Mouse (Mus musculus) central nervous system, embryonic 14 days (tissue): ENCODE results near the gene Fcgr1. TPM values are rescaled to one million over a fixed set of nuclear protein-coding genes. Genes with fewer than 3 reads are reported as not detected.

Source experiments
- polyA plus RNA-seq: library from polyadenylated mRNA; depleted of rRNA; stranded (reverse); fragments of >200 nt; gene quantifications from 2 replicates; pipeline ENCODE4 v1.2.3, GENCODE M21; 2012; rRNA removed

Gene Fcgr1
- polyA plus RNA-seq = 3.4 and 4.1 TPM in 2 replicates

GRCm38 (mm10) chr3:96293787-96294186 lies at the start of gene Fcgr1:
Gene Fcgr1 (minus strand): TSS chr3:96293969.

GRCm38 (mm10) chr3:96269511-96270474 lies 24.0 kb downstream of the Fcgr1 start, which contains the start of gene Hist2h2bb:
Gene Hist2h2bb (plus strand): TSS chr3:96269752.

GRCm38 (mm10) chr3:96268051-96268775 lies 25.6 kb downstream of the Fcgr1 start, which contains the start of gene Hist2h3b:
Gene Hist2h3b (plus strand): TSS chr3:96268654.

GRCm38 (mm10) chr3:96262979-96263550 lies 30.7 kb downstream of the Fcgr1 start, which contains the start of gene Hist2h4:
Gene Hist2h4 (minus strand): TSS chr3:96263311.

GRCm38 (mm10) chr3:96246427-96246856 lies 47.3 kb downstream of the Fcgr1 start, which contains the start of gene Hist2h3c1:
Gene Hist2h3c1 (plus strand): TSS chr3:96246685.

GRCm38 (mm10) chr3:96245003-96245886 lies 48.5 kb downstream of the Fcgr1 start, which contains the start of gene Hist2h2aa1:
Gene Hist2h2aa1 (plus strand): TSS chr3:96245497.

GRCm38 (mm10) chr3:96239949-96240798 lies 53.6 kb downstream of the Fcgr1 start, which contains the start of gene Hist2h2aa2:
Gene Hist2h2aa2 (minus strand): TSS chr3:96240276.

GRCm38 (mm10) chr3:96238954-96239793 lies 54.6 kb downstream of the Fcgr1 start, which contains the start of gene Hist2h3c2:
Gene Hist2h3c2 (minus strand): TSS chr3:96239127.

Other genes starting within 250 kb of the Fcgr1 start
- 33.9 and 36.1 TPM in 2 replicates for gene Vps45, start 235.5 kb downstream of the Fcgr1 start, polyA plus RNA-seq
- 8.3 and 10.5 TPM in 2 replicates for gene Otud7b, start 189.4 kb downstream of the Fcgr1 start, polyA plus RNA-seq
- 12.5 and 18.8 TPM in 2 replicates for gene Mtmr11, start 132.0 kb downstream of the Fcgr1 start, polyA plus RNA-seq
- 101 and 105 TPM in 2 replicates for gene Sf3b4, start 121.6 kb downstream of the Fcgr1 start, polyA plus RNA-seq
- 89.5 and 92.3 TPM in 2 replicates for gene Sv2a, start 112.8 kb downstream of the Fcgr1 start, polyA plus RNA-seq
- gene Bola1, start 74.3 kb downstream of the Fcgr1 start, polyA plus RNA-seq = 51.9 and 68.2 TPM in 2 replicates
- gene Hist2h2ab, start 74.1 kb downstream of the Fcgr1 start, polyA plus RNA-seq = 1.9 and 3.9 TPM in 2 replicates
- 6.5 and 9.3 TPM in 2 replicates for gene Hist2h2ac, start 73.1 kb downstream of the Fcgr1 start, polyA plus RNA-seq
- 12.5 and 17.2 TPM in 2 replicates for gene Hist2h2be, start 72.8 kb downstream of the Fcgr1 start, polyA plus RNA-seq
- gene Hist2h3c2, start 54.8 kb downstream of the Fcgr1 start, polyA plus RNA-seq = 37.5 and 61.5 TPM in 2 replicates
- 5.6 and 10.1 TPM in 2 replicates for gene Hist2h2aa2, start 53.7 kb downstream of the Fcgr1 start, polyA plus RNA-seq
- 67.5 and 77.3 TPM in 2 replicates for gene Hist2h2aa1, start 48.5 kb downstream of the Fcgr1 start, polyA plus RNA-seq
- gene Hist2h3c1, start 47.3 kb downstream of the Fcgr1 start, polyA plus RNA-seq = not detected in 2 replicates
- gene Hist2h4, start 30.7 kb downstream of the Fcgr1 start, polyA plus RNA-seq = 6.8 and 9.5 TPM in 2 replicates
- 53.0 and 82.8 TPM in 2 replicates for gene Hist2h3b, start 25.3 kb downstream of the Fcgr1 start, polyA plus RNA-seq
- 10.0 and 13.6 TPM in 2 replicates for gene Hist2h2bb, start 24.2 kb downstream of the Fcgr1 start, polyA plus RNA-seq
- not detected in 2 replicates for gene BC107364, start 158.3 kb upstream of the Fcgr1 start, polyA plus RNA-seq
- gene Hfe2, start 231.2 kb upstream of the Fcgr1 start, polyA plus RNA-seq = 0.33 and 4.1 TPM in 2 replicates